Mouse (Mus musculus) G1E (cell line): ENCODE results near the gene Gng3. TPM values are rescaled to one million over a fixed set of nuclear protein-coding genes. Genes with fewer than 3 reads are reported as not detected.
"Not testable (repeated sequence)": the region's sequence is repeated elsewhere in the genome, so short reads cannot be mapped to it uniquely, and the experiment has no call there.

Experiments
- ATAC-seq: 2 replicates; pipeline ENCODE4 v1.8.0; 2016; ENCODE audit warnings: mild to moderate bottlenecking; ENCODE audit not compliant: insufficient number of reproducible peaks, poor library complexity, low FRiP score, severe bottlenecking; ENCODE audit errors: extremely low read depth
- DNase-seq: peaks from one replicate; pipeline ENCODE4 v3.0.0; 2012; ENCODE audit warnings: low spot score
- H3K27me3 ChIP-seq: 2 replicates; pipeline ENCODE4 v1.6.1; 2012; ENCODE audit warnings: mild to moderate bottlenecking, low read length, inconsistent platforms; ENCODE audit not compliant: insufficient read depth
- H3K36me3 ChIP-seq: replicated peaks from 2 replicates; pipeline ENCODE3; 2012; ENCODE audit warnings: mild to moderate bottlenecking, inconsistent platforms
- H3K4me1 ChIP-seq: 2 replicates; pipeline ENCODE4 v1.6.1; 2012; ENCODE audit warnings: low read depth, low read length, inconsistent platforms, mixed read lengths; ENCODE audit not compliant: insufficient read depth
- H3K4me3 ChIP-seq: 2 replicates; pipeline ENCODE4 v1.5.1; 2012; ENCODE audit warnings: low read depth, mild to moderate bottlenecking, inconsistent platforms, low read length, moderate library complexity, mixed read lengths
- H3K9me3 ChIP-seq: replicated peaks from 2 replicates; pipeline ENCODE4 v1.6.1; 2012; ENCODE audit warnings: inconsistent platforms
- CTCF ChIP-seq: IDR thresholded peaks from 2 replicates; pipeline ENCODE4 v1.5.1; 2012; ENCODE audit warnings: low read depth, low read length, inconsistent platforms, mixed read lengths
- GATA1 ChIP-seq: IDR thresholded peaks from 2 replicates; pipeline ENCODE4 v1.6.1; 2012; ENCODE audit warnings: borderline replicate concordance, low read length, inconsistent platforms, mixed read lengths
- GATA2 ChIP-seq: IDR thresholded peaks from 2 replicates; pipeline ENCODE4 v1.6.1; 2012; ENCODE audit warnings: low read depth, low read length, inconsistent platforms, borderline replicate concordance
- POLR2AphosphoS5 ChIP-seq: IDR thresholded peaks from 2 replicates; pipeline ENCODE4 v1.6.1; 2012; ENCODE audit warnings: low read depth, low read length, inconsistent platforms; ENCODE audit not compliant: insufficient replicate concordance
- TAL1 ChIP-seq: conservative IDR thresholded peaks from 2 replicates; pipeline ENCODE4 v1.6.1; 2012; ENCODE audit warnings: low read depth, low read length, inconsistent platforms, mixed read lengths
- polyA plus RNA-seq: library from polyadenylated mRNA; stranded (reverse); fragments of >175 nt; gene quantifications from 2 replicates; pipeline ENCODE4 v1.2.3, GENCODE M21; 2012
- total RNA-seq, 2 experiments: library from RNA; stranded (forward) in 1 of 2; stranded (reverse) in 1 of 2; fragments of 200-1000 nt in 1 of 2; fragments of >200 nt in 1 of 2; fragmentation: Nextera tagmentation in 1 of 2; gene quantifications; 2 replicates each; pipeline ENCODE4 v1.2.3; 2014 to 2017

Gene Gng3
- total and polyA plus RNA-seq, 3 experiments: 0.11 TPM; not detected in 2

GRCm38 (mm10) chr19:8837251-8837791 lies 1.7 kb downstream of the Gng3 start, which contains the start of gene Bscl2:
Gene Bscl2, plus strand, starts transcription at chr19:8837467.
- no peaks in the 10 kb centered on the region for H3K27me3 ChIP-seq
- TF ChIP-seq GATA2 (no peak), GATA1 (no peak), TAL1 (no peak), POLR2AphosphoS5 (no peak), CTCF (no peak)
- peaks cover 6% of the 10 kb centered on the region; the same call in 1 of the 2 replicates for H3K4me1 ChIP-seq
- H3K9me3 ChIP-seq: no peaks in the 10 kb centered on the region
- no peak for DNase-seq
- peaks cover 97% of the 10 kb centered on the region for H3K36me3 ChIP-seq
- H3K4me3 ChIP-seq: no peak within 1 kb of the TSS
- no peak for ATAC-seq

GRCm38 (mm10) chr19:8836327-8836726 lies 2.7 kb downstream of the Gng3 start:
- H3K4me3 ChIP-seq, DNase-seq, H3K27me3 ChIP-seq, H3K9me3 ChIP-seq, ATAC-seq, H3K4me1 ChIP-seq: not testable (repeated sequence)
- H3K36me3 ChIP-seq: peaks cover 98% of the 10 kb centered on the region

- DNase-seq: no peak
- TF ChIP-seq GATA2: no peak
- TF ChIP-seq GATA1: no peak
- TF ChIP-seq TAL1: no peak
- no peak for TF ChIP-seq CTCF
- TF ChIP-seq POLR2AphosphoS5: no peak
- Histone ChIP-seq H3K9me3 (no peaks in the 10 kb centered on the region), H3K36me3 (peaks cover 99% of the 10 kb centered on the region), H3K4me1 (peaks cover 10% of the 10 kb centered on the region), H3K4me3 (no peak overlapping the region), H3K27me3 (no peaks in the 10 kb centered on the region)
- no peak for ATAC-seq
Measured at GRCm38 (mm10) chr19:8832971-8833370, 6.0 kb downstream of the Gng3 start.

GRCm38 (mm10) chr19:8831262-8831661 lies 7.7 kb downstream of the Gng3 start:
- TF ChIP-seq TAL1 (no peak), CTCF (no peak), GATA1 (no peak), GATA2 (no peak), POLR2AphosphoS5 (no peak)
- no peak for ATAC-seq

GRCm38 (mm10) chr19:8830664-8831063 lies 8.3 kb downstream of the Gng3 start:
- Histone ChIP-seq H3K9me3 (no peaks in the 10 kb centered on the region), H3K36me3 (peaks cover 99% of the 10 kb centered on the region), H3K4me1 (peaks cover 17% of the 10 kb centered on the region), H3K4me3 (no peak overlapping the region), H3K27me3 (no peaks in the 10 kb centered on the region)
- DNase-seq: no peak
- TF ChIP-seq GATA1 (no peak), TAL1 (no peak), GATA2 (no peak), POLR2AphosphoS5 (no peak), CTCF (no peak)
- ATAC-seq: no peak

More at GRCm38 (mm10) chr19:8831262-8831661, 7.7 kb downstream of the Gng3 start:
- no peak overlapping the region for H3K4me3 ChIP-seq
- DNase-seq: no peak
- no peaks in the 10 kb centered on the region for H3K9me3 ChIP-seq
- H3K4me1 ChIP-seq: peaks cover 17% of the 10 kb centered on the region
- H3K36me3 ChIP-seq: peaks cover 99% of the 10 kb centered on the region
- H3K27me3 ChIP-seq: no peaks in the 10 kb centered on the region

GRCm38 (mm10) chr19:8829660-8830059 lies 9.3 kb downstream of the Gng3 start, which contains the start of gene AC129217.1:
Gene AC129217.1, plus strand, starts transcription at chr19:8829773.
- peaks cover 98% of the 10 kb centered on the region for H3K36me3 ChIP-seq
- no peak within 1 kb of the TSS for H3K4me3 ChIP-seq
- no peaks in the 10 kb centered on the region for H3K9me3 ChIP-seq
- H3K4me1 ChIP-seq: peaks cover 17% of the 10 kb centered on the region
- no peaks in the 10 kb centered on the region for H3K27me3 ChIP-seq
- ATAC-seq (no peak), DNase-seq (no peak)
- TF ChIP-seq POLR2AphosphoS5: no peak
- TF ChIP-seq CTCF: no peak
- TF ChIP-seq GATA2: no peak
- no peak for TF ChIP-seq TAL1
- TF ChIP-seq GATA1: no peak

GRCm38 (mm10) chr19:8822696-8823095 lies 16.3 kb downstream of the Gng3 start:
- peaks cover 60% of the 10 kb centered on the region for H3K36me3 ChIP-seq
- H3K4me3 ChIP-seq: no peak overlapping the region; the same call in 1 of the 2 replicates
- ATAC-seq (no peak), DNase-seq (no peak)
- no peak for TF ChIP-seq GATA2
- no peak for TF ChIP-seq CTCF
- no peak for TF ChIP-seq POLR2AphosphoS5
- TF ChIP-seq TAL1: no peak
- no peak for TF ChIP-seq GATA1
- peaks cover 29% of the 10 kb centered on the region for H3K4me1 ChIP-seq
- no peaks in the 10 kb centered on the region for H3K27me3 ChIP-seq
- H3K9me3 ChIP-seq: no peaks in the 10 kb centered on the region
